Mouse (Mus musculus): ENCODE data around the gene Anapc13.

The Anapc13 gene

GRCm38 (mm10) chr9:102625983-102626838 lies at the start of gene Anapc13, which contains the start of gene Cep63:
Anapc13 (plus strand) TSS chr9:102626296.
Cep63 (minus strand) TSS chr9:102626534.
- in situ Hi-C loops (cut with MboI; ENCODE audit: low sequenced_read_pairs), result no loop called here

- in situ Hi-C loops (cut with MboI; ENCODE audit: low sequenced_read_pairs), result no loop called here
Observed at GRCm38 (mm10) chr9:102577480-102577879, 48.6 kb upstream of the Anapc13 start.

GRCm38 (mm10) chr9:102581921-102582469 lies 44.1 kb upstream of the Anapc13 start:
- in situ Hi-C loops (cut with MboI; ENCODE audit: low sequenced_read_pairs), result no loop called here

GRCm38 (mm10) chr9:102587347-102587746 lies 38.7 kb upstream of the Anapc13 start:
- in situ Hi-C loops (cut with MboI; ENCODE audit: low sequenced_read_pairs), result no loop called here

GRCm38 (mm10) chr9:102594667-102595393 lies 31.3 kb upstream of the Anapc13 start:
- in situ Hi-C loops (cut with MboI; ENCODE audit: low sequenced_read_pairs), result no loop called here

GRCm38 (mm10) chr9:102595662-102596436 lies 30.2 kb upstream of the Anapc13 start:
- in situ Hi-C loops (cut with MboI; ENCODE audit: low sequenced_read_pairs), result no loop called here

DNA sequence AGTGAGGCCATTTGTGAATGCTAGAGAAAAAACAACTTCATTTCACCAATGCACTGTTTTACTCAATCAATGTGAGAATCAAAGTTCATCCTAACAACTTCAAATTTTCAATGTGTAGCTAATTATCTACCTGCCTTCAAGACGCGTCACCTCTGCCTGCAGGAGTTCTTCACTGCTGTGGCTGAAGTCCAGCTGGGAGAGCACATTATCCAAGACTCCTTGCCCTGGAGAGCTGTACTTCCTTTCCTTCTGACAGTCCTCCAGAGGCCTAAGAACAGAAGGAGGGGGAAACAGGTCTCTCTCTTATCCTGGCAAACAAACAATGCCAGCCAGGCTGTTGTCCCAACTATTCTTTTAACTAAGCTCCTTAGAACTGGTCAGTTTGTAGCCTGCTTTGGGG lies 24.9 kb upstream of the Anapc13 start:
- in situ Hi-C loops (cut with MboI; ENCODE audit: low sequenced_read_pairs), result no loop called here

- in situ Hi-C loops (cut with MboI; ENCODE audit: low sequenced_read_pairs), result no loop called here
Observed at GRCm38 (mm10) chr9:102601666-102602065, 24.4 kb upstream of the Anapc13 start.

DNA sequence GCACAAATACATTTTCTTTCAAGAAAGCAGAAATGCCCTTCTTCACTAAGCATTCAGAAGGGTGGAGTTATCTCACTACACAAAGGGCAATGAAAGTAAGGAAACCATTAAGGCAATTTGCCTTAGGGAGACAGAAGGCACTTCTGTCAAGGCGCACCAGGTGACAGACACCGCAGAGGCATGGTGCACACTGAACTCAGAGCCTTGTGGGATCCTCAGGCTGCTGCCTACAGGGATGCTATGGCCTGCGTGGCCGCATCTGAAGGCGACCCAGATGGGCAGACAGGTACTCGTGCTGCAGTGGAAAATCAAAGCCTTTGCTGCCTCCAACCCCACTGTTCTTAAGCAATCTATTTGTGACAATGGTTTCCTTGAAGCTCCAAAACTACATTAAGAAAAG lies 20.9 kb upstream of the Anapc13 start:
- in situ Hi-C loops (cut with MboI; ENCODE audit: low sequenced_read_pairs), result no loop called here

DNA sequence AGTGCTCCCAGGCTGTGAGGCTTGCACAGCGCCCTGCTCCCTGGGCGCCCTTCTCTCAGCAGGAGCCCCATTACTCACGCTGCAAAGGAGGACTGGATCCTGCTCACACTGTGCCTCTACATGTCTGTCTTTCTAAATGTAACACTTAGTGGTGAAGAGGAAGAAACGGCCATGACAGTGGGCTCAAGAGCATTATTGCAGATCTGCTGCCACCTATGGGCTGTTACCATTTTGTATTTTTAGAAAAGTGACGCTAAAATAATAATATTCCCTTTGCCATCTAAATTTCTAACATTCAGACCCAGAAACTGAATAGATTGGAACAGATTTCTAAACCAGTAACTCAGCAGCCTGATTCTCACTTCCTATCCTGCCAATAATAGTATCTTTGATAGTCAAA lies 18.6 kb upstream of the Anapc13 start:
- in situ Hi-C loops (cut with MboI; ENCODE audit: low sequenced_read_pairs), result no loop called here

DNA sequence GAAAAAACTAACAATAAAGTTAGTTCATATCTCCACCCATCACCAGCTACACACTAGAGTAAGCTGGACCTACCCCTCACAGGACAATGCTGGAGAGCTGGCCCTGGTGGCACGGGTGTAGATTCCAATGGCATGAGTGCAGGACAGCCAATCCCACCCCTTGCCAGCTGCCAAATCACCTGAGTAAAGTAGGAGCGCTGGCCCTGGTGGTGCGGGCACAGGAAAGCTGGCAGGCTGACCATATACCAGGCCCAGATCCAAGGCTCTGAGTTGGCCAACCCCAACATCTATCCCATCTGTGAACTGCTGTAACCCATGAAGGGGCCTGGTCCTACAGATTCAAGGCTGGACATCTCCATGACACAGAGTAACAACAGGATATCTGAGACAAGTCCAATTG lies 16.9 kb upstream of the Anapc13 start:
- in situ Hi-C loops (cut with MboI; ENCODE audit: low sequenced_read_pairs), result no loop called here

- in situ Hi-C loops (cut with MboI; ENCODE audit: low sequenced_read_pairs), result no loop called here
Observed at GRCm38 (mm10) chr9:102615071-102615470, 11.0 kb upstream of the Anapc13 start.

- in situ Hi-C loops (cut with MboI; ENCODE audit: low sequenced_read_pairs), result no loop called here
Observed at GRCm38 (mm10) chr9:102616267-102616666, 9.8 kb upstream of the Anapc13 start.

DNA sequence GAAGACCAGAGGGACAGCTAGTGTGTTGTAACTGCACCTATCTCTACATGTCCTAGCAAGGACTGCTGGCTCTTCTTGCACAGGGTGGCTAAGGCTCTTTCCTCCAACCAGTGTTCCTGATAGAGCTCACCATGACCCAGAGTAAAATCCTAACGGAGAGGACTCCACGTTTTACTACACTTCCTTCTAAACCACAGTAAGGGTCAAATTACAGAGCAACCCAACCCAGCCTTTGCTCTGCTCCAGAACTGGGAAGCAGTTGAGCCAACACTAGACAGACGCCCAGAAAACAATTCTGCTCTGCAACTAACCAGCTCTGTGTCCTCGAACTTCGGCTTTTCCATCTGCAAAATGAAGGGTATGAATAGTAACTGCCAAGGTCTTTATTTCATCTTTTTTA lies 4.7 kb upstream of the Anapc13 start:
- in situ Hi-C loops (cut with MboI; ENCODE audit: low sequenced_read_pairs), result no loop called here

DNA sequence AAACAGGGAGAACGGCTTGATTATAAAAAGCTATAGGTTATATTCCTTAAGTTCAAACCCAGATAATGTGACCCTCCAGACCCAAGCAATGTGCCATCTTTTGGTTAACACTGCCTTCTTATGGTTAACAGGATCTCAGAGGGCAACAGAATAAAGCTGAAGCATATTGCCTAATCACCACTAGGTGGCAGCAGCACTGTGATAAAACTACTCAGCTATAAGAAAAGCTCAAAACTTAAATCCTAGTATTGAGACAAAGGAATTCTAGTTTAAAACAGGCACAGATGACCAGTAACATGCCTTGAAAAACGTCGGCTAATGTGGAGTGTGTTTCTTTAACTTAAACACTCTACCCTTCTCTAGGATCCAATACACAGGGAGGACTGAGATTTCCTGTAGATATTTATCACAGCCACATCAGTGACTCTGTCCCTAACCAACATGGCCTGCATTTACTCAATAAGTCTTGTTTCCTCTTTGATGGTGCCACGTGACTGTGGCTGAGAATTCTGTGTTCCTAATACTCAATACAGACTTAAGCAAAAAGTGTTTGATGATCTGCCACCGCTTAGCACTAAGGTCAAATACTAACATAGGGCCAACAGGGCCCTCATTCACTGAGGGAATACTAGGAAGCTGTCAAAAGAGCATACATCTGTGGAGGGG lies 3.8 kb upstream of the Anapc13 start:
- in situ Hi-C loops (cut with MboI; ENCODE audit: low sequenced_read_pairs), result no loop called here

DNA sequence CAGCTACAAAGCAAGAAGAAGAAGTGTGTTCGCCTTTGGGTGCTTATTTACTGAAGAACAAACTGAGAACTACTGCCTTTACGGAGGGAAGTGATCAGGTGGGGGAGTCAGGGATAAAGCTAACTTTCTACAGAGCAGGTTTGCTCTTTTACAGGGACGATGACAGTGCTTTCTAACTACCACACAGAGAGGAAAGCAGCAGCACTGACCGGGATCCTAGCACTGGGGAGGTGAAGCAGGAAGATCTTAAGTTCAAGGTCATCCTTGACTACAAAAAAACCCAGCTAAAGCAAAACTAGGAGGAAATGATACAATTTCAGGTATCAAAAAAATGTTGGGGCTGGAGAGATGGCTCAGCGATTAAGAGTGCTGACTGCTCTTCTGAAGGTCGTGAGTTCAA lies 3.2 kb upstream of the Anapc13 start:
- in situ Hi-C loops (cut with MboI; ENCODE audit: low sequenced_read_pairs), result no loop called here

DNA sequence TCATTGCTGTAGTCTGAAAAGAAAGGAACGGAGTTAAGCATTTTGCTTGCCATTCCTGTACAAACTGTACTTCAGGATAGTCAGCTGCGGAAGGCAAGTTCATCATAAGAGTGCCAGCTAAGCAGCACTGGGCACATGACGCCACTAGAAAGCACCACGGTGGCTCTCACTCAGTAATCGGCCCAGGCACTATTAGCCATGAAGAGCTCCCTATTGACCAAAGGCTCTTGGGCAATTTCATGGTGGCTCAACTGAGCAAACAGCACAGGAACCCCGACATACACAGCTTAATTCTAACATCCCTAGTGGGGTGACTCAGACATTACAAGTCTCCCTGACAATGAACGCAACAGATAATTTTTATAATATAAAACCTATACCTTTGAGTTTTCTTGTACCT lies 2.5 kb upstream of the Anapc13 start:
- in situ Hi-C loops (cut with MboI; ENCODE audit: low sequenced_read_pairs), result no loop called here

GRCm38 (mm10) chr9:102625401-102625982 lies 604 bp upstream of the Anapc13 start:
- in situ Hi-C loops (cut with MboI; ENCODE audit: low sequenced_read_pairs), result no loop called here

DNA sequence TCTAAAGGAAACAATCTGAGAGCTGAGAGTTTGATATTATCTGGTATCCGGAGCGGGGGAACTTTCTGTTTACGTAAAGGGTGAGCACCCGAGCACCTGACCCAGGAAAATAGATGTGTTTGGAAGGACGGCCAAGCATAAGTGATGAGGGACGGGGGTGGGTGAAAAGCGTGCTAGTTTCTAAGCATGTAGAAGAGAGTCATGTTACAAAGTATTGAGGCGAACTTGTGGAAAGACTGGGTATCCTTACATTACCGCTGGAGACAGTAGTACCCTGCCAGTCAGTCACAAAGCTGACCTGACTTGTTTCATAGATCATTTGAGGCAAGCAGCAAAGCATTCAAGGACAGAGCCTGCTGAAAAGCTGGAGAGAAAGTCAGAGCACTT lies 736 bp downstream of the Anapc13 start:
- in situ Hi-C loops (cut with MboI; ENCODE audit: low sequenced_read_pairs), result no loop called here

DNA sequence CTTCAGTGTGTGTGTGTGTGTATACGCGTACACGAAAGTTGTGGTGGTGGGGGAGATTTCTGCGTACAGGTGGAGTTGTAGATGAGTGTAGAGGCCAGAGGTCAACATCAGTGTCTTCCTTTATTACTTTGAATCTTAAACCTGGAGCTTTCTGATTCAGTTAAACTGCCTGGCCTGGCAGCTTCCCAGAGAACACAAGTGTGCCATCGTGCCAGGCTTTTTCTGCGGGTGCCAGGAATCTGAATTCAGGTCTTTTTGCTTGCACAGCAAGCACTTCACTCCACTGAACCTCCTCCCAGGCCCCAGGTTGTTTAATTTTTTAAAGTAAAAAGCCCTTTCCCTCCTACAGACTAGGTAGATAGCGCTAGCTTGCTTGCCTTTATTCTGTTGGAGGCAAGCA lies 1.3 kb downstream of the Anapc13 start:
- in situ Hi-C loops (cut with MboI; ENCODE audit: low sequenced_read_pairs), result no loop called here

Data from CH12F3 (cell line).